Mouse (Mus musculus) kidney, adult 11 months (tissue): Measurements from ENCODE around the gene Scn1b.

Experiments
- DNase-seq: peaks from one replicate; pipeline ENCODE4 v3.0.0; 2022

Scn1b gene

DNA sequence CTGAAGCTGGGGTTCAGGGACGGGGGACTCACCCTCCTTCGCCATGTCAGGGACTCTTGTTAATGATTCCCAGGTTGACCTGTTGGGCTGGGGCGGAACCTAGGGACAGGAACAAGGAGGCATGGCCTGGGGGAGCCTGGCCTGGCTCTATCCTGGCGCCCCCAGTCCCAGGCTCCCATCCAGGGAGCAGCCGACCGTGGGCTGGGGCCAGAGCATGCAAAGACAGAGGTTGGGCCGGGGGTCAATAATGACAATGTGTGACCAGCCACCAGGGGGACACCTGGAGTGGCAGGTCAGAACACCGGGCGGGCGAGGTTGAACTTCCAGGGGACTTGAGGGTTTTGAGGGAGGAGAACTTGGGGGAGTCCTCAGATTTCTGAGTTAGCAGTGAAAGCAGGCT lies 12.2 kb downstream of the Scn1b start:
- peak; percentile 81 for DNase-seq

DNA sequence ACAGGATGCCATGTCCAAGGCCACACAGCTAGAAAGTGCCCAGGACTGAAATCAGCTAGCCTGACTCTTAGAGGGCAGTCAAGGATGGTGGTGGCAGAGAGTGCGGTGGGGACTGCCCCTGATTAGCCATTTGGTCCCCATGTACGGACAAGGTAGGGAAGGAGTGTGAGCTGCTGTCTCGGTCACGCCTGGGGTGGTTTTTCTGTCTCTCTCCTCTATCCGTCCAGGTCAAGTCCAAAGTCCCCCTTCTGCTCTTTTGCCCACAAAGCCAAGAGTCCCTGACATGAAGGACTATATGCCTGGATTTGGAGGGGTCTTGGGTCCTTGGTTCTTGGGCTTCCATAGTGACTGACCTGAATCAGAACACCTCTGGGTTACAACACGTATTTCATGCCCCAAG lies 13.0 kb downstream of the Scn1b start:
- DNase-seq, result peak; percentile 80

DNA sequence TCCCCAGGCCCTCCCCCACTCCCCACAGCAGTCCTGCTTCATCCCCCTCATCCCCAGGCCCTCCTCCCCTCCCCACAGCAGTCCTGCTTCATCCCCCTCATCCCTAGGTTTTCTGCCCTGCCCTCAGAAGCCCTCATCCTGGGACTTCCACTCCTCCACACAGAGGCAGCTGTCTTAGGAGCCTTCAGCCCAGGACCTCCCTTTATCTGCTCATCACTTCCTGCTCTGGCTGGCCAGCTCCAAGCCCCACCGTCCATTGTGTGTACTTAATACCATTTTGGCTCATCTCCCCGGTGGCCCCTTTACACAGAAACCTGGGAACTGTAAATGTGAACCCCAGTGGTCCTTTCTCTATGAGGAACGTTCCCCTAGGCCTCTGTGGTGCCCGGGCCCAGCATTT lies 14.8 kb downstream of the Scn1b start:
- DNase-seq, result no peak

DNA sequence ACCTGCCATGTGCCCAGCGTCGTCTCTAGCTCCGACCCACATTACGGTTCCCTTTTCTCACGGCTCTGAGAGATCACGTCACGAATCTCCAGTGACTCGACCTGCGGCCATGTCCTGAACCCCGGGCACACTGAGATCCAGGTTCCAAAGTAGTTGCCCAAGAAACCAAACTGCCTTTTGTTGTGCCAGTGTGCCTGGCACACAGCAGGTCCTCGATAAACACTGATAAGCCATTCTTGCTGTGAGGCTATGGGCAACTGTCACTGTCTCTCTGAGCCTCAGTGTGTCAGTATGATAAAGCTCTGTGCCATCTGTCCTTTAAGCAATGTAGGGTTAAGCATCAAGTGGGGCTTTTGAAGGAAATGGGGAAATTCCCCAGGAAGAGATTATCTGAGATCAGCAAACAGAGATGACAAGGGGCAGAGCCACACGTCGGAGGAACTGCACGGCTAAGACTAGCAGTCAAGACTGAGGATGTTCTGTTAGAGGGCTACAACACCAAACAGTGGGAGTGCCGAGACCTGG lies 15.9 kb downstream of the Scn1b start:
- no peak for DNase-seq

DNA sequence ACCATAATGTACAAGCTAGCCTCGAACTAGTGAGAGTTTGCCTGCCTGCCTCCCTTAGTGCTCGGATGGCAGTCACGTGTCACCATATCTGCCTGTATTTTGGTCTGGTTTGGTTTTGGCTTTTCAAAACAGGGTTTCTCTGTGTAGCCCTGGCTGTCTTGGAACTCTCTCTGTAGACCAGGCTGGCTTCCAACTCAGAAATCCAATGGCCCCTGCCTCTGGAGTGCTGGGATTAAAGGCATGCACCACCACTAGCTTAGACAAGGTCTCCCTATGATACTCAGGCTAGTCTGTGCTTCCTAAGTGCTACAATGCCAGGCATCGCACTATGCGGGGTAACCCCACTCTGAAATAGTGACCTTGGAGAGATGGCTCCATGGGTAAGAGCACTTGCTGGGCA lies 17.0 kb downstream of the Scn1b start:
- no peak for DNase-seq

DNA sequence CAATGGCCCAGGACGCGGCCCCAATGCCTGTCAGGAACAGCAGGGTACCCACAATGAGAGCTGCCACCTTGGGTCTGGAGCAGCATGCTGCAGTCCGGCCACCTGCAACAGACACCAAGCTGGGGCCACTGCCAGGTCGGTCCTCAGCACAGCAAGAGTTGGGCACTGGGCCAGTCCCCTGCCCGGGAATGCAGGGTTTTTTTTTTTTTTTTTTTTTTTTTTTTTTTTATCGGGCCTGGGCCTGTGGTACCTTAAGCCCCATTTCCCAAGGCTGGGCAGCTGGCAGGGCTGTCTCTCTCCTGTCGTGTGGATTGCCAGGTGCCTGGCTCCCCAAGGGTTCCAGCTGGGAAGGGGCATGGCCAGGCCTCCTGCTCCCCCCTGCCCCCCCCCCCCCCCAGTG lies 17.7 kb downstream of the Scn1b start:
- peak; percentile 80 for DNase-seq

DNA sequence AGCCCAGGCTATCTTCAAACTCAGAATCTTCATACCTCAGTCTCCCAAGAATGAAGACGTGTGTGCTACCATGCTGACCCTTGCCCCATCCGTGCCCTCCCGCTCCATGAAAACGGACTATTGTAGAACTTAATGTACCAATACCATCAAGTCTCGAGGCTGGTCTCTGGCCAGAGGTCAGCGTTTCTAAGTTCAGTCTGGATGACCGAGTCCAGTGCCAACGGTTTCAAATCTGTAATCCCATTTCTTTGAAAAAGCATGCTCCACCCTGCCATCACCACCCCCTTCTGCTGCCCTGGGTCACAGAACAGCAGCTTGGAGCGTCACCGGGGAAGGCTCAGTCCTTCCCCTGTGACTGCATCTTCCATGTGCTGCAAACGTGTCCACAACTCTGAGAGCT lies 19.0 kb downstream of the Scn1b start:
- DNase-seq, result peak; percentile 82

DNA sequence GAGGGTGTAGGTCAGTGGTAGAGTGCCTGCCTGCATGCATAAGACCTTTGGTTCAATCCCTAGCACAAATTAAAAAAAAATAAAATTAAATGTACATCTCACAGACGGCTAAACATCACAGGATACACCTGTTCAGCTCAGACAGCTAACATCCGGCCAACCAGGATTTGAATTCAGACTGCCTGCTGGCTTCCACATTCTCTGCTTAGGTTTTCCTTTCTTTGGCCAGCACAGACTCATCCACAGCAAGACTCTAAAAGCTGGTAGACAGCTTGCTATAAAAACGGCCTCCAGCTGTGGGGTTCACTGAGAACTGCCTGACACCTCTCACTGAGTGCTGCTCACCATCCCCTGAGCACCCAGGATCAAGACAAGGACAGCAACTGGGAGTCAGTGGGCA lies 20.6 kb downstream of the Scn1b start:
- no peak for DNase-seq

DNA sequence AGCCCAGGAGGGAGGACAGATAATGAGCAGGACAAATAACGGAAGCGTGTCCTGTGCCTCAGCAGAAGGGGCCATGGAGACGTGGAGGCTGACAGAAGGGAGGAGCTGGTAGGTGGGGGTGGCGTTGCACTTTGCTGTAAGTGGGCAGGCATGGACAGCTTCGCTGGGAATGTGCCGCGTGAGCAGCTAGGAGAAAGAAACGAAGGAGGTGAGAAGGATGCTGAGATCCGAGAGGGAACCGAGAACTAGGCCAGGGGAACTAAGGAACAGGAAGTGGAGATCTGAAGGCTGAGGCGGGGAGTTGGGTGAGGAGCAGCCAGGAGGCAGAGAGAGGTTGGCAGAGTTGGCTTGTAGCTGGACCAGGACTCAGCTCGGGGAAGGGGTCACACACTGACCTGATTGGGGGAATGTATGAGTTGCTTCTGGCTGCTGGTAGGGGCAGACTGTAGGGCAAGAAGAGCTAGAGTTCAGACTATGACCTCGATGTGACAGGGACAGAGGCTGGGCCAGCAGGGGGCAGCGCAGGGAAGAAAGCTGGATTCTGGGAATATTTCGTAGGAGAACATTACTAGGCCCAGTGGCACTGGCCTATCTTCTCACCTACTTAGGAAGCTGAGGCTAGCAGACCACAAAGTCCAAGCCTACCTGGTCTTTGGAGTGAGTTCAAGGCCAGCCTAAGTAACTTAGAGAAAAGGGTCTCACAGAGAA lies 21.6 kb downstream of the Scn1b start:
- DNase-seq, result peak; percentile 65

DNA sequence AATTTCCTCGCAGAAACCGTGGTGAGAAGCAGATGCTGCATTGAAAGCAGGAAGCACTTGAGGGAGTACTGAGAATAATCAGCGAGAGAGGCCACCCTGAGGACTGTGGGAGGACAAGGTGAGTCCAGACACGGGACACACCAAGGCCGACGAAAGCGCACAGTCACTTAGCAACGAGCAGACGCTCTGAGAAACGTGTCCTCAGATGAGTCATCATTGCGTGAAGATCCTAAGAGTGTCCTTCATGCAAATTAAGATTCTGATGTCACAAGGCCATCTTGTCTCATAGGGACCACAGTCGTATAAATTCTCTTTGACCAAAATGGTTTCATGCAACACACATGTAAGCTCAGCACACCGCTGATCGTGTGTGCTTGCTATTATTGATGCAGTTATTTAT lies 26.0 kb downstream of the Scn1b start:
- no peak for DNase-seq

DNA sequence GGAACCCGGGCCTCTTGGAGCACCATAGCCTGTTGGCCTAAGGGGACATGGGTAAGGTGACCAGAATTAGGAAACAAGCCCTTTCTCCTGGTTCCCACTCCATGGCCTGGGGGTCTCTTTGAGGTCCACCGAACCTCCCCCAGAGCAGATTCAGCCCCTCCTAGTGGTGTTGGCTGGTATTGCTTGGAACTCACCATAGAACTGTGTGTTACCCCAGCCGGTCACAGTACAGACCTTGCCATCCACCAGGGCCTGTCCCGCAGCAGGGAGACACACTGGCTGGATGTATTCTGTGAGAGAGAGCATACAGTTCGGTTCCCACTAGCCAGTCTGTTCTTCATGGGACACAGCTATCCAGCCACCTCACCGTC lies 27.2 kb downstream of the Scn1b start:
- no peak for DNase-seq

DNA sequence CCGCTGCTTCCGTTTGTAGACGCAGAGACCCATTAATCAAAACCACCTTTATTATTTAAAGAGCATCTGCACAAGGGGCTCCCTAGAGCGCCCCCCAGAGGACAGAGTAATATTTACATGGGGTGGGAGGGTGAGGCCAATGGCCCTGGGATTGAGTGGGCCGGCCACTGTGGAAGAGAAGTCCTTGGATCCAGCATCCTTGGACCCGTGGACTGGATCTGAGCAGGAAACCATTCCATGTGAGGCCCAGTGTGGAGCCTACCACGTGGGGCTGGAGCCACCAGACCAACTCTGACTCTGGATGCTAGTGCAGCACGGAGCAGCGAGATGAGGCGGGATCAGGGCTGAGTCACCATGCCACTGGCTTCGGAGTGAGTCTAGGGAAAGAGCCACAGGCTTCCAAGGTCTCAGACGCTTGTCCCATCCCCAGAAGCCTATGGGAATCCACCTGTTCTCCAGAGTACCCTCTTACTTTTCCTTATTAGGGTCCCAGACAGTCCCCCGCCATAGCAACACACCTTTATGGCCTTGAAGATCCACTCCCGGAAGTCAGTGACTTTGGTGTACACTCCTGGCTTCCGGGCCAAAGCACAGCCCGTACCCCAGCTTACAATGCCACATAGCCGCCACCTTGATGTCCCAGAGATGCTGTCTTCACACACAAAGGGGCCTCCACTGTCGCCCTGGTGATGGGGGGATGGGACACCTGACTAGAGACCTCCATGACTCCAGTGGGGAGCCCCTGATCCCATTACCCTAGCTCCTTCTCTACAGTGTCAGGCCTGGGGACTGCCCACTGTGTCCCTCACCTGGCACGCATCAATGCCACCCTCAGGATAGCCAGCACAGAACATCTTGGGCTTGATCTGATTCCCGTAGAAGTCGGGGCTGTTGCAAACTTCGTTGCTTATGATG lies 27.8 kb downstream of the Scn1b start:
- no peak for DNase-seq

DNA sequence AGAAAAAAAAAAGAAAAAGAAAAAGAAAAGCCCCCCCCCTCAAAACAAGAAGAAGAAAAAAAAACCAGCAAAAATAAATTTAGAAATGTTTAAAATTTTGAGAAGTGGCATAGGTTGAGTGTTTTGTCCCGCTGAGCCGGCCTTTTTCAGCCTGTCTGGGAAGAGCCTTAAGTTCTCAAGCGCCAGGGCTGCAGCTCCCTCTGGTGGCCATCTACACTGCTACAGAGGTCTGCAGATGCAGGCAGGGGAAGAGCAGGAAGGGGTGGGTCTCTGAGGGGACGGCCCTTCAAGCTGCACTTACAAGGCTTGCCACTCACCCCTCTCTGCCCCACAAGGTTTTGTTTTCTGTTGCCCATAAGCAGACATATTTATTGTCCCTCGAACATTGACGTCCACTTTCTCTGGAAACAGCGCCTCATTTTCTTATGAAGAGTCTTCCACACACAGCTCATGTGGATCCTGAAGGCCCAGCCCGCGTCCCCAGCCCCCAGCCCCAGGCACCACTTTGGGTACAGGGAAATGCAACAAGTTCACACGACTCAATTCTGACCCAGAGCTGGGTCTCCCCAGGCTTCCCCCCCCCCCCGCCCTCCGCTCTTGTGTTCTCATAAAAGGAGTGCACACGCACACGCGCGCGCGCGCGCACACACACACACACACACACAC lies 29.1 kb downstream of the Scn1b start:
- DNase-seq, result peak; percentile 84

DNA sequence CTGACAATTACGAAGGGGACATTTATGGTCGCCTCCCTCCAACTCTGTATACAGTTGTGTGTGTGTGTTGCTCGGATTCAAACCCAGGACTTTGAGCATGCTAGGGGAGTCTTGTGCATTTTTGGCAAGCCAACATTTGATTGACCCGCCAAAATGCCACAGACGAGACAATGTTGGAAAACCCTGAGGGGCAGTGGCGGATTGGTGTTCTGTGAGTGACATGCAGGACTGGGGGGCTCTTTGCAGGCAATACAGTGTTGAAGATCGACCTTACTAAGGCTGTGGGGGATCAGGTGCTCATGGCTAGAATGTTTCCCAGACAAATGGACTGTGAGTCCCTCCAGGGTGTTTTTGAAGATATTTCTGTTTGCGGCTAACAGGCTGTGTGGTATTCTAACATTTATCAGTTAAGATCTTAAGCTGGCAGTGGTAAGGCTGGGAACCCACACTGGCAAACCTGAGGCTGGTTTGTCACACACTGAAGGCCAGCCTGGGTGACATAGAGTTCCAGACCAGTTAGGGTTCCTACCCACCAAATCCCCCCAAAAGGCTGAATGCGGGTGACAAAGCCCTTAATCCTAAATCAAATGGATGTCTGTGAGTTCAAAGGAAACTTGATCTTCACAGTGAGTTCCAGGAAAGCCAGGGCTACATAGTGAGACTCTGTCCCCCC lies 29.8 kb downstream of the Scn1b start:
- no peak for DNase-seq

DNA sequence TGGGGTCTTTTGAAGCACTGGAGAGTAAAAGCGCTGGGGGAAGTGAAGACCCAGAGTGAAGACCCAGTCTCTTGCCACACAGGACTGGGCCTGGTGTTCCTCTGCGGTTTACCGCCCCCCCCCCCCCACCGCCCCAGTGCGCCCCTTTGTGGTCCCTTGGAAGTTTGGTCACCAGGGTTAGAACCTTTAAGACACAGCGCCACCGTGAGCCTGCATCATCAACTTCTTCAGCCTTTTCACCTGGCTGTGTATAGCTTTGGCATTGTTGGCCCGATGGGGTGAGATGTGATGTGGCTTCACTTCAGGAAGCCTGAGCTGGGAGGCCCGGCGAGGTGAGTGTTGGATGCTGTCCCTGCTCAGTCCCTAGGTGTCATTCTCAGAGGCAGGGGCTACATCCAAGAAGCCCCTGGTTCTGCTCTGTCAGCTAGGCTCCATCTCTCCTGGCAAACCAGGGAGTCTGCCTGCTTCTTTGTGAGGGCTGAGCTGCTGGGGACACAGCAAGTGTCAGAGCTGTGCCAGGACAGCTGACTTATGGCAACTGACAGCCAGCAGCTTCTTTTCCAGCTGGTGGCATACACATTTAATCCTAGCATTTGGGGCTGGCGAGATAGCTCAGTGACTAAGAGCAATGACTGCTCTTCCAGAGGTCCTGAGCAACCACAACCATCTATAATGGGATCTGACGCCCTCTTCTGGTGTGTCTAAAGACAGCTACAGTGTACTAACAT lies 31.9 kb downstream of the Scn1b start:
- DNase-seq, result no peak

DNA sequence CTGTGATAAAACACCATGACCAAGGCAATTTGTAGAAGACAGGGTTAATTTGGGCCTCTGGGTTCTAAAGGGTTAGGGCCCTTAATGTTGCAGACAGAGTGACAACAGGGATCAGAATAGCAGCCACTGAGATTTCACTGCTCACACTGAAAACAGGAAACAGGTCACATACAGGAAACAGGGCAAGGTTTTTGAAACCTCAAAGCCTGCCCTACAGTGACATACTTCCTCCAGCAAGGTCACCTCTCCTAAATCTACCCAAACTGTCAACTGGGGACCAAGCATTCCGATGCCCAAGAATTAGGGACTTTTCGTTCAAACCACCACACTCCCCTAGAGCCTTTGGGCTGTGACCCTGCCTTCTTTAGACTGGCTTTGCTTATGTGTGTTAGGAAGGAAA lies 37.1 kb downstream of the Scn1b start:
- no peak for DNase-seq

DNA sequence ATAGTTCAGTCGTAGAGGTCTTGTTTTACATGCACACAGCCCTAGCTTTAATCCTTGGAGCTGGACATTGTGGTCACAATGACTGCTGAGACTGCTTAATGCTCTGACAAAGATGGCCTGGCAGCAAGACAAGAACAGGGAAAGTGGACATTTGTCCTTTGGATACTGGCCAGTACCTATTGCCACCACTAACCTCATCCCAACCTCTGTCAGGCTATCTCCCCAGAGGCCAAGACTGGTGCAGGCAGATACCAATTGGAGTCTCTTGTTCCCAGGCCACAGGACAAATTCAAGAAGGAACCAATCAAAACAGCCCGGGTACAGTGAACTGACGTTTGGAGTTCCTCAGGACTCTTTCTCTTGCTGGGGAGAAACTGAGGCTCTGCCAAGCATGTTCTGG lies 38.6 kb downstream of the Scn1b start:
- no peak for DNase-seq

DNA sequence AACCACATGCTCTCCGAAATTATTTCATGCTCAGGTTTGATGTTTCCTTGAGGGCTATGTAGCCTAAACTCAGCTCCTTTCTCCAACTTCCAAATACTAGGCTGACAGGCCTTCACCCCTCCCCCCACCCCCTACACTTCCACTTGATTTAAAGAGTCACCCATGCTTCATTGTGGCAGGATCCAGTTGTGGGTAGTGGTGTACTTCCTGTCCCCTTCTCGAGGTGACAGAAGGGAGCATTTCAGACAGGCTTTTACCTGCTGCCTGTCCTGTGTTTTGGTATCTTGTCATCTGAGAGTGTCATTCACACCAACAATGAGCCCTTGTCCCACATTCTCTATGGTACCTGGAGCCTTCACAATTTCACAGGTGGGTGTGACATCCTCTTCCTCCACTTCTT lies 39.5 kb downstream of the Scn1b start:
- no peak for DNase-seq

DNA sequence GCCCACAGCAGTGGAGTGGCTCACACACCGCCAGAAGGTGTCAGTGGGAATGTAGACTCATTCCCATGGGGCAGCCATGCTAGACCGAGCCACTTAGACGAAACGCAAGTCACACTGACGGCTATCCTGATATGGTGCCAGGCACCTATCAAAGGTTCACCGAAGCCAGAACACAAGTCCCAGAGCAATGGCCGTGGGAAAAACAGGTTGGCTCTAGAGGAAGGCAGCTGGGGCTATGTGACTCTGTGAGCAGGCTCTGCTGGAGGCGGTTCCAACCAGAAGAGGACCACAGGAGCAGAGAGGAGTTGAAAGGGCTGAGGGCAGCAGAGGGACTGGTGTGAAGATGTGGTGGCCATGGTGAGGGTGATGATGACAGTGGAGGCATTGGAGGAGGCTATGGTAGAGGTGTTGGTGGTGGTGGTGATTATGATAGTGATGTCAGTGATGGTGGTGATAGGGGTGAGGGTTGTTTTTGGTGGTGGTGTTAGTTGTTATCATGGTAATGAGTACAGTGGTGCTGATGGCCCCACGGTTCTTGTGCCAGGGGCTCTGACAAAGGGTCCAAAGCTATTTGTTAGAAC lies 40.5 kb downstream of the Scn1b start:
- DNase-seq, result no peak

DNA sequence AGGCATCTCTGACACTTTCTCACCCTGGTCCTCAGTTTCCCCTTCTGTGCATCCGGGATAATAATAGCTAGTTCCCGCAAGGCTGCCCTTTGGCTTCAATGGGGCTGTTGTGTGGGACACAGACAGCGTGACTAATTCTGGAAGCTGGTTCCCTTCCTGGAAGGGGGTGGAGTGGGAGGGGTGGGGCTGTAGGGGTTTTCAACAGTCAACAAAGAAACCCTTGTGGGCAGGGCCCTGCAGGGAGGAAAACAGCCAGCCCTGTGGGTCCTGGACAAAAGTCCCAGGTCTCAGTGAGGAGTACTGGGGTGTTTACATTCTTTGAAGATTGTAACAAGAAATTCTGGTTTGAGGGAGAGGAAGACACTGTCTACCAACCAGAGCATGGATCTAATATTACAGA lies 41.6 kb downstream of the Scn1b start:
- no peak for DNase-seq

DNA sequence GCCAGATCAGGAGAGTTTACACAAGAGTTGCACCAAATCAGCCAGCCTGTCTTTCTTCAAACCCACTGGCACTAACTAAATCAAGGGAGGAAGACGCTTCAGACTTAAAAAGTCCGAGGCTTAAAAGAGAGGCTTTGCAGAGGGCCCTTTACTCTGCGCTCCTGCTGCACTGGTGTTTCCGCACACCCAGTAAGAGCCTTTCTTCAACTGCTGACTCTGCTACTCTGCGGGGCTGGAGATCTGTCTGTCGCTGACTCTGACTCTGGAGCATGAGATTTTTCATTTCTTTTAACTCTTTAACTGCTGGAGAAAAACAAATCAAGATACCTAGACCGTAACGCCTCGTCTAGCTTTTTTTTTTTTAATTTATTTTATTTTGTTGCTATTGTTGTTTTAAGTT lies 42.7 kb downstream of the Scn1b start:
- DNase-seq, result no peak
